Mouse (Mus musculus): ENCODE data around the gene Arhgef2.

- TF ChIP-seq CTCF (IDR thresholded peaks at IDR 0.05) (no peak), EP300 (IDR thresholded peaks at IDR 0.05) (no peak)
Observed at GRCm38 (mm10) chr3:88651669-88652618, 46.2 kb downstream of the Arhgef2 start.
